Mouse (Mus musculus) liver, embryonic 14.5 days (tissue): ENCODE data around the gene 9130023H24Rik.

ENCODE experiments used
- CTCF ChIP-seq: IDR thresholded peaks from 2 replicates; pipeline ENCODE4 v1.5.1; 2016; ENCODE audit warnings: antibody characterized with exemption, low read depth, control low read depth
- EP300 ChIP-seq: IDR thresholded peaks from 2 replicates; pipeline ENCODE4 v1.6.1; 2016; ENCODE audit warnings: antibody characterized with exemption, low read depth

GRCm38 (mm10) chr7:128279750-128280149 is 41.9 kb upstream of the 9130023H24Rik start:
- TF ChIP-seq CTCF = no peak
- no peak for TF ChIP-seq EP300
